7 mouse cellular contexts compared by ENCODE assay signal in genomic region chr5:92136536-92137238, GRCm38 (mm10). TPM values are rescaled to one million over a fixed set of nuclear protein-coding genes. Genes with fewer than 3 reads are reported as not detected.
DNase-seq lines count a peak whose midpoint lies in the region; ATAC-seq and TF ChIP-seq lines count a peak whose summit lies in the region.

No protein-coding gene starts in this region.

- no peak for TF ChIP-seq CTCF in liver, embryonic 14.5 days (IDR thresholded peaks at IDR 0.05; ENCODE audit: low read depth)

- H3K4me1 ChIP-seq in forebrain, embryonic 16.5 days (replicated peaks; ENCODE audit: control insufficient read depth, insufficient read depth, low read length) = peaks cover 25% of the 10 kb centered on the region
- peaks cover 22 to 27% of the 10 kb centered on the region in 2 experiments for H3K4me1 ChIP-seq in liver, embryonic 14.5 days (replicated peaks; ENCODE audit: control insufficient read depth in 2 of 2, insufficient read depth in 2 of 2, low read length in 1 of 2)

- no peak for ATAC-seq in forebrain, embryonic 16.5 days
- no peak for ATAC-seq in liver, embryonic 14.5 days (ENCODE audit: insufficient read depth)

- H3K36me3 ChIP-seq in forebrain, embryonic 16.5 days (ENCODE audit: control insufficient read depth, insufficient read depth) = no peaks in the 10 kb centered on the region
- H3K36me3 ChIP-seq in liver, embryonic 14.5 days (replicated peaks; ENCODE audit: control insufficient read depth, insufficient read depth, low read depth) = peaks cover 1% of the 10 kb centered on the region; the same call in 1 of the 2 replicates

- H3K4me2 ChIP-seq in forebrain, embryonic 16.5 days (ENCODE audit: low read length) = peak overlapping the region; percentile 85
- peak overlapping the region; percentile 98 for H3K4me2 ChIP-seq in liver, embryonic 14.5 days (ENCODE audit: low read depth)

- peak overlapping the region; percentile 93 for H3K4me3 ChIP-seq in forebrain, embryonic 16.5 days (replicated peaks; ENCODE audit: low read length)
- peak overlapping the region; percentile 30 to 98; a peak in 3 of 4 replicates for H3K4me3 ChIP-seq in liver, embryonic 14.5 days (ENCODE audit: insufficient read depth in 1 of 2, low read depth in 2 of 2, low read length in 2 of 2)

- TF ChIP-seq EP300 in liver, embryonic 14.5 days (IDR thresholded peaks at IDR 0.05; ENCODE audit: low read depth) = no peak

- peak overlapping the region; percentile 95 for H3K9ac ChIP-seq in forebrain, embryonic 16.5 days (replicated peaks; ENCODE audit: low read depth, low read length)
- H3K9ac ChIP-seq in liver, embryonic 14.5 days (replicated peaks) = peak overlapping the region; percentile 74

- WGBS in forebrain, embryonic 16.5 days = 67% methylated on average over 9 of the region's 9 CpGs
- 59% methylated on average over 9 of the region's 9 CpGs for WGBS in liver, embryonic 14.5 days (ENCODE audit: insufficient replicate concordance)

- no peaks in the 10 kb centered on the region for H3K9me3 ChIP-seq in forebrain, embryonic 16.5 days (ENCODE audit: control insufficient read depth, low read length)
- no peaks in the 10 kb centered on the region for H3K9me3 ChIP-seq in liver, embryonic 14.5 days (ENCODE audit: control insufficient read depth, low read length)

- H3K27ac ChIP-seq in forebrain, embryonic 16.5 days (ENCODE audit: low read length) = no peak overlapping the region
- H3K27ac ChIP-seq in liver, embryonic 14.5 days = no peak overlapping the region; the same call in 1 of the 2 replicates

- DNase-seq in 3T3-L1 (ENCODE audit: low read depth, low spot score) (peak; percentile 43), A20 (ENCODE audit: low read depth, low spot score) (peak; percentile 77)
- no peak for DNase-seq in liver, embryonic 14.5 days (ENCODE audit: low read depth in 3 of 3, low spot score in 3 of 3)
- DNase-seq in adrenal gland, postnatal 10 days = no peak
- DNase-seq in ovary, postnatal 10 days (ENCODE audit: low spot score) = no peak
- DNase-seq in spleen, postnatal 14 days (ENCODE audit: low spot score in 2 of 2) = no peak

- H3K27me3 ChIP-seq in forebrain, embryonic 16.5 days (replicated peaks; ENCODE audit: control insufficient read depth, insufficient read depth, low read length) = no peaks in the 10 kb centered on the region
- H3K27me3 ChIP-seq in liver, embryonic 14.5 days (ENCODE audit: control insufficient read depth, insufficient read depth, low read length) = no peaks in the 10 kb centered on the region

RNA-seq across cellular contexts. Expression of gene Uso1, which starts 1.1 kb away (rescaled TPM):
- polyA plus RNA-seq in forebrain, embryonic 16.5 days (2015; fragmentation: Nextera tagmentation; extraction: Ambion mirVana) = 39.2 and 43.9 TPM in 2 replicates
- polyA plus RNA-seq in liver, embryonic 14.5 days (2012; rRNA removed) = 11.1 and 18.6 TPM in 2 replicates
- 14.3 and 14.7 TPM in 2 replicates for polyA plus RNA-seq in liver, embryonic 14.5 days (2014; fragmentation: Nextera tagmentation; extraction: Ambion mirVana)
- 10 to 100 TPM; 64.1 to 71.5 TPM for total RNA-seq in adrenal gland, postnatal 10 days (2021)

RNA-seq across cellular contexts. Expression of gene G3bp2, which starts 53.2 kb away (rescaled TPM):
- polyA plus RNA-seq in forebrain, embryonic 16.5 days (2015; fragmentation: Nextera tagmentation; extraction: Ambion mirVana) = 345 and 376 TPM in 2 replicates
- 12.5 and 19.0 TPM in 2 replicates for polyA plus RNA-seq in liver, embryonic 14.5 days (2012; rRNA removed)
- 54.3 and 56.0 TPM in 2 replicates for polyA plus RNA-seq in liver, embryonic 14.5 days (2014; fragmentation: Nextera tagmentation; extraction: Ambion mirVana)
- total RNA-seq in adrenal gland, postnatal 10 days (2021) = 10 to 100 TPM; 92.8 to 96.6 TPM

Comparison
In these comparisons a context has a peak if more than half of its experiments do, and no peak if none do; other contexts are left out.
1. DNase-seq: peak in 3T3-L1 (single experiment) and A20 (single experiment); none in liver, embryonic 14.5 days (0 of 3), adrenal gland, postnatal 10 days (single experiment), ovary, postnatal 10 days (single experiment) and spleen, postnatal 14 days (0 of 2).